20 mouse cellular contexts compared by ENCODE assay signal in the genomic region with DNA sequence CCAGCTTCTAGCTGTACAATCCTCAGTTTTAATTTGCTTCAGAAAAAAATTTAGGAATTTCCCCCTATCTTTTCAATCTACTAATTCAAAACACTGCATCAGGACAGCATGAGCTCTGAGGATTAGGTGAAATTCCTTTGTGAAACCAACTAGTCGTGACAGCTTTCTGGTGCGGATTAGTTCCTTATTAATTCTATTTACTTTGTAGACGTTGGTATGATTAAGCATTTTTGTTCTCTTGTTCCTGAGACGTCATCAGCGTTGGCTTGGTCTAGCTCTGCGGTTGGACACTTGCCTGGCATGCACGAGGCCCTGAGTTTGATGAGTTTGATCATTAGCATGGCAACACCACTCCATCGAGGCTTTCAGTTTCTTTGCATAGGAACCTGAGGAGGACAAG.
DNase-seq lines count a peak whose midpoint lies in the region; ATAC-seq and TF ChIP-seq lines count a peak whose summit lies in the region.
"Had no signal": no experiment of that assay in that cellular context is flagged by ENCODE, and none has a peak within 500 bp of the region (broad histone marks: within the 10 kb centered on the region; RNA-seq: fewer than 3 reads in every experiment).

No protein-coding gene starts in this region.

- in situ Hi-C loops in Patski (cut with MboI; ENCODE audit: low pct_unique_long_range_greater_than_20kb), result loop anchor here (5.0 kb wide), 1 partner anchor 968 kb away; no protein-coding TSS in a partner anchor

- H3K36me3 ChIP-seq in stomach, postnatal 0 days (ENCODE audit: control insufficient read depth, insufficient read depth, low read length), result no peaks in the 10 kb centered on the region
- H3K36me3 ChIP-seq: embryonic facial prominence, embryonic 13.5 days; forebrain, embryonic 15.5 days; heart, embryonic 10.5 days; hindbrain, embryonic 12.5 days had no signal

- no peaks in the 10 kb centered on the region for H3K9me3 ChIP-seq in stomach, postnatal 0 days (ENCODE audit: control insufficient read depth, low read length)
- H3K9me3 ChIP-seq: embryonic facial prominence, embryonic 13.5 days; forebrain, embryonic 15.5 days; heart, embryonic 10.5 days had no signal

- DNase-seq in kidney, adult 9 months, result peak; percentile 36
- DNase-seq in kidney, postnatal 4 days, result no peak
- no peak for DNase-seq in Patski (ENCODE audit: low read depth, low spot score)
- peak; percentile 33 for DNase-seq in stomach, postnatal 0 days (ENCODE audit: low spot score)
- no peak for DNase-seq in lung, postnatal 36 days
- no peak for DNase-seq in left cerebral cortex, postnatal 14 days (ENCODE audit: low spot score in 2 of 2)
- DNase-seq: adrenal gland, postnatal 10 days; cerebellum, adult 18-20 months; cerebellum, adult 9-11 months; cerebellum, postnatal 36 days; gastrocnemius, postnatal 36 days; heart, adult 18-20 months; heart, postnatal 10 days; heart, postnatal 4 days had no signal

- intact Hi-C loops in left cerebral cortex, postnatal 14 days (cut with DNase I), result no loop called here

- TF ChIP-seq EP300 in stomach, postnatal 0 days (optimal IDR thresholded peaks at IDR 0.05), result peak; percentile 48

- H3K27me3 ChIP-seq in Patski, result no peaks in the 10 kb centered on the region
- H3K27me3 ChIP-seq in stomach, postnatal 0 days (ENCODE audit: control insufficient read depth, insufficient read depth, low read length), result no peaks in the 10 kb centered on the region
- H3K27me3 ChIP-seq: embryonic facial prominence, embryonic 13.5 days; forebrain, embryonic 15.5 days; hindbrain, embryonic 12.5 days had no signal

- 26% methylated on average over 8 of the region's 8 CpGs for WGBS in stomach, postnatal 0 days

- POLR2A ChIA-PET in Patski (lab: Charles Lee), result interaction anchor here (0.8 kb wide), 1 partner anchor 47 kb away, joined by 3 read pairs; no protein-coding TSS in a partner anchor

- TF ChIP-seq CTCF in Patski (IDR thresholded peaks at IDR 0.05), result no peak
- TF ChIP-seq CTCF in stomach, postnatal 0 days (IDR thresholded peaks at IDR 0.05; ENCODE audit: low read depth), result no peak

- ATAC-seq in Patski, result peak; percentile 91
- ATAC-seq in common myeloid progenitor, adult 5-6 weeks (replicated peaks; ENCODE audit: low read depth, poor library complexity, severe bottlenecking), result 0 out of 2 replicates have a peak, but pooled peaks have one; percentile 11
- peak; percentile 74 for ATAC-seq in stomach, postnatal 0 days (ENCODE audit: low FRiP score, low TSS enrichment)
- ATAC-seq: forebrain, embryonic 15.5 days; hindbrain, postnatal 0 days had no signal

- H3K27ac ChIP-seq in stomach, postnatal 0 days (replicated peaks), result no peak overlapping the region
- H3K27ac ChIP-seq: embryonic facial prominence, embryonic 13.5 days; forebrain, embryonic 15.5 days; heart, embryonic 10.5 days; hindbrain, embryonic 12.5 days; hindbrain, postnatal 0 days had no signal

- no peaks in the 10 kb centered on the region for H3K4me1 ChIP-seq in stomach, postnatal 0 days (replicated peaks; ENCODE audit: control insufficient read depth, insufficient read depth)
- H3K4me1 ChIP-seq: embryonic facial prominence, embryonic 13.5 days; heart, embryonic 10.5 days; hindbrain, embryonic 12.5 days had no signal

- H3K4me2 ChIP-seq in stomach, postnatal 0 days (replicated peaks; ENCODE audit: low read depth), result no peak overlapping the region
- H3K4me2 ChIP-seq: embryonic facial prominence, embryonic 13.5 days; forebrain, embryonic 15.5 days; hindbrain, embryonic 12.5 days had no signal

- CTCF ChIA-PET in Patski (lab: Charles Lee), result interaction anchor here (1.1 to 1.3 kb wide), 3 partner anchors 13 to 527 kb away, joined by 3 to 4 read pairs (median 4); no protein-coding TSS in a partner anchor

- H3K4me3 ChIP-seq in stomach, postnatal 0 days (ENCODE audit: low read depth, low read length), result no peak overlapping the region
- H3K4me3 ChIP-seq: embryonic facial prominence, embryonic 13.5 days; forebrain, embryonic 15.5 days; heart, embryonic 10.5 days; hindbrain, embryonic 12.5 days had no signal

- no peak overlapping the region for H3K9ac ChIP-seq in stomach, postnatal 0 days (ENCODE audit: low read length)
- H3K9ac ChIP-seq: embryonic facial prominence, embryonic 13.5 days; forebrain, embryonic 15.5 days; hindbrain, embryonic 12.5 days had no signal

Comparison
In these comparisons a context has a peak if more than half of its experiments do, and no peak if none do; other contexts are left out.
1. DNase-seq: peak in kidney, adult 9 months (single experiment) and stomach, postnatal 0 days (single experiment); none in kidney, postnatal 4 days (0 of 2), Patski (single experiment), lung, postnatal 36 days (single experiment) and left cerebral cortex, postnatal 14 days (0 of 2).
2. ATAC-seq: peak in every context shown above with its lines; median percentile 91 in Patski; 74 in stomach, postnatal 0 days; 11 in common myeloid progenitor, adult 5-6 weeks.